Mouse (Mus musculus) kidney, postnatal 36 days (tissue): Measurements from ENCODE around the gene E130114P18Rik.

Experiments used
- DNase-seq, 2 experiments: peaks; one replicate each; pipeline ENCODE4 v3.0.0; 2021 to 2022; ENCODE audit warnings: mixed read lengths in 2 of 2

E130114P18Rik gene

DNA sequence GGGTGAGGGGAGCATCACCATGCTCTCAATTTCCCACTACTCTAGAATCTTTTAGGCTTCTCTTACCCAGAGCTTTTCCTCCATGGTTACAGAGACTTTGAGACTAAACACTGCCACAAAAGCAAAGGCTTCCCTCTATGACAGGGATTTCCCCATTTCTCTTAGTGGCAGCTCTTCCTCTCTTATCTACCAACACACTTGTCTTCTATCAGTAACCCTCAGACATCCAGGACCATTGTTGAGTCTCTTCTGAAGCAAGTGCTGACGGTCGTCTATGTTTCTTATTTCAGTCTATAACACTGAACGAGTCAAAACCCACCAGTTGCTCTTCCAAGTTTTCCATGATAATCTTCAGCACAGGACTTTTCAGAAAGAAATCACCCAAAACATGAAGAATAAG, 137.5 kb downstream of the E130114P18Rik start:
- no peak for DNase-seq

DNA sequence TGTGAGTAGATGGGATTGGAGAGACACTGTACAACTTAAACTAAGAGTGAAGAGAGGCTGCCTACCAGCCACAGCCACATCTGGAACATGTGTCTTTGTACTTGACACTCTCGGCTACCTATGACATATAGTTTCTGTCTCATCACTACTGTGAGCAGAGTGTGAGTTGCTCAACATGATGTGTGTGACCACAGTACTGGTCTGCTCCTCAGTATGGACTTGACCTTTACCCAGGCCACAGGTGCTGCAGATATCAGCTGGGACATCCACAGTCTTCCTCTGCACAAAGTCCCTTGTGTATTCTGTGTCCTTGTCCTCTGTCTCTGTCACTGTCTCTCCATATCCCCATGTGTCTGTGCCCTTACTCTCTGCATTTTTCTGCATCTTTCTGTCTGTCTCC, 141.3 kb downstream of the E130114P18Rik start:
- DNase-seq: no peak

DNA sequence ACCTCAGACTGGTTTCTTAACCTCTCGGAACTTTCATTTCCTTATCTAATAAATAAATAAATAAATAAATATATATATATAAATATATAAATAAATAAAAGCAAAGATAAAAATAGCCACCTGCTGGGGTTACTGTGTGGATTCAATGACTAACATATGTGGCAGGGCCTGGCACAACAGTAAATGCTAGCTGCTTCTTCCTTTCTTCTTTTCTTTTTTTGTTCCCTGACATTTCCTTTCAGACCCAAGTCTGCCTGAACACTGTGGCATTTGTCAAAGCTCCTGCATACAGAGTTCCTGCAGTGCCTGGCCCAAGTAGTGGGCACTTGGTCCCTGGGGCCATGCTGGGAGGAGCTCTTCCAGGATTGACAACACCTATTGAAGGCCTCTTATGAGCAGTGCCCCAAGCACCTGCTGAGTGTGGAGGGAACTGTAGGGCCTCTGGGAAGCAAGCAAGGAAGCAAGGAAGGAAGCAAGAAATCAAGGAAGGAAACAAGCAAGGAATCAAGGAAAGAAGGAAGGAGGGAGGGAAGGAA, 142.1 kb downstream of the E130114P18Rik start:
- DNase-seq: no peak

DNA sequence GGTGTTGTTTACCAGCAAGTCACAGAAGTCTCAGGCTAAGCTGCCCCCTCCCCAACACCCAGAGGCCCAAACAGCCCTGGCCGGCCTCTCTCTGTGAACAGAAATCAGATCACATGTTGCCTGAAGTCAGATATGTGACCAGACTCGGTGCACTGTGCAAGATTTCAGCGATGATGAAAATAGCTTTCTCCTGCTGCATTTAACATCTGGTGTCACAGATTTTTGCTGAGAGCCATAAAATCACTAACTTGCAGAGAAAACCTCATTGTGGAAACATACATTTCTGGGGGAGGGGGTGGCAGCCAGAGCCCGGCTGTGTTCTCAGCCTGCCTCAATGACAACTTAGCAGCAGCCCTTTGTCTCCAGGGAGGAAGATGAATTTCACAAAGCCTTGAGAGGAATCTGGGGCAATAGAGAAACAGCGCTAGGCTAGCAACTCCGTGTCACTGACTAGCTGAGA, 142.6 kb downstream of the E130114P18Rik start:
- DNase-seq: no peak

DNA sequence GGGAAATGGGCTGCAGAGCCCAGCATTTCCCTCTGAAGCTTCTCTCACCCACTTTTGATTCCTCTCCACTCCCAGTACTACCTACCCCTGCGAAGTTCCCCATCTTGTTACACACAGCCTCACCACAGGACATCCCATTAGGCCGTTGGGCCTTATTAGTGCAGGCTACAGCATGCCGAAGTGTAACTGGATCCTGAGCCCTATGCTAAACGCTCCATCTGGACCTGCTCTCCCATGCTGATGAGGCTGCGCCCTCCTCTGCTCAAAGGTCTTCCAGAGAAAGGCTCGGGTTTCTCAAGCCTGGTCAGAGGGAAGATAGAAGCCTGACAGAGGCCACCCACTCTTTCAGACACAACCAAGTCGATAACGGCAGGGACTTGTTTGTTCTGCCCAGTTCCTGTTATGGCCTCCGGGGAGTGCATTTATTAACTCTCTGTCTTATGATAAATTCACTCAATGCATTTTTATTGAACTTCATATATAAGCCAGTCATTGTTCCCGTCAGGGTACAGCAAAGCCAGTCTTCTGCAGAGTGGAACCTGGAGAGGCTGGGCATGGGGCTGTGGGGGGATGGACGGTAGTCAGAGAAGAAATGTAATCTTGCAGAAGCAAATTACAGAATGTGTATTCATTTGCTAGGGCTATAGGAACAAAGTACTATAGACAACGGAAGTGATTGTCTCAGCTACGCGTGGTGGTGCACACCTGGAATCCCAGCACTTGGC, 148.8 kb downstream of the E130114P18Rik start:
- DNase-seq: no peak

DNA sequence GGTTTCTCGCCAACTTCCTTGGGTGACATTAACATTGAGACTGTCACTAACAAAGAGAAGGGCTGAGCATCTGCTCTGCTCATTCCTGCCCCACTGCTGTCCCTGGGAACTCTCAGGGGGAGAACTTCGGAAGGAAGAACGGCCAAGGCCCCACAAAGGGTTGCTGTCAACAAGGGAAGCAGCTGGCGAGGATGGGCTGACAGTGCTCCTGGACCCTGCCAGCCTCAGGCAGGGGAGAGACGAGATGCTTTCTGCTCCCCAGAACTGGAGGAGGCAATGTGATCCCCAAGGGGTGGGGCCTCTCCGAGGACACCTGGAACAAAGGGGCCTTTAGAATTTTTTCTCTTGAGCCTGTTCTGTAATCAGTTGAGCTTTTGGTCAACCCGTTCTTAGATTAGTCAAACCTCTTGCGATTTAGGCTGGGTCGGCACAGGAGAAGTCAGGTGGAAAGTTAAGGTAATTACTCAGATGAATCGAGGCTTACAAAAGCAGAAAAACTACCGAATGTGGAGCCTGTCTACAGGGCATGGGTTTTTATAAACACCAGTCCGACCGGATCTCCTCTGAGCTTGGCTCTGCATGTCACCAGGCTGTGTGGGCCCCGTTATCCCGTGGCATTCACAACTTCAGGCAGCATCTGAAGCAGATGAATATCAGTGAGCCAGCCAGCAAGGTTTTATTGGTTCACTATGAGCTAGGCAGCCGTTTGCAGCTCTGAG, 151.7 kb downstream of the E130114P18Rik start:
- no peak for DNase-seq

DNA sequence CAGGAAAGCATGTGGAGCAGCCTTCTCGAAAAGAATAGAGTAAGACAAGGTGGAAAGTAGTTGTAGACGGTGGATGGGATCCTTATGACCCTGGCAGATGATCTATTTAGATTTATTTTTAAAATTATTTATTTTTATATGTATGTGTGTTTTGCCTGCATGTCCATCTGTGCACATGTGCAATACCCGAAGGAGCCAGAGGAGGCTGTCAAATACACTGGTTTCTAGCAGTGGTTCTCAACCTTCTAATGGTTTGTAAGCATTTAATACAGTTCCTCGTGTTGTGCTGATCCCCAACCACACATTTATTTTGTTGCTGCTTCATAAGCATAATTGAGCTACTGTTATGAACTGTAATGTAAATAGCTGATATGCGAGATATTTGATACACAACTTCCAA, 154.7 kb downstream of the E130114P18Rik start:
- peak in 1 of 2 experiments; percentile 56 for DNase-seq

DNA sequence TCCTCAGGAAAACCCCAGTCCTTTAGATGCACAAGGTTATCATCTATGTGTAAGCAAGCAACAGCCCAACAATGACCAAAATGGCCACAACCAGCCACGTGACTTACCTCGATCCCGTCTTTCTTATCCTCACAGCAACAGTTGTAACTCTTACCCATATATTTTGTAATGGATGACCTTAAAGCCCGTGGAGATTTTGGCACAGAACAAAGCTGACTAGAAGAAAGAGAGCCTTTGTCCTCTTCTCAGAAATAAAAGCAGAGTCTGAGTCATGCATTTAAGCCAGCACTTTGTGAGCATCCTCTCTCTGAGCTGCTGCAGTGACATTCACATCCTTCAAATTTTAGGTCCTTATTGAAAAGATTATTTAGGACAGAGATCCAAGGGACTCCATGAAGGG, 156.1 kb downstream of the E130114P18Rik start:
- no peak for DNase-seq

DNA sequence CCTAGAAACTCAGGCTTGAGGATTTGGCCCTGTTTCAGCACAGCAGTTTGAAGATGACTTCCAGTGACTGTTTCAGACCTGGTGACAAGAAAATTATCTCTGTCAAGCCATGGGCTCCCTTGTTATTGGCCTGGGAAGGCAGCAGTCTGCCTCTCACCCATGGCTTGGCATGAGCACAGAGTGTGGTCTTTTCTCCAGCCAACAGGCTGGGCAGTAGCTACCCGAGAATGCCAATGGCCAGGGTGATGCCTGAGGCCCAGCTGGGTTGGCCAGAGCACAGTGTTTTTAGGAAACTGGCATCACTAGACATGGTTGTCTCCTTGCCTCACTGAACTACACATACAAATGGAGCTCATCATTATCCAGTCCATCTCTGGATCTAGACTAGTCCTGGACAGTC, 157.5 kb downstream of the E130114P18Rik start:
- DNase-seq: no peak

DNA sequence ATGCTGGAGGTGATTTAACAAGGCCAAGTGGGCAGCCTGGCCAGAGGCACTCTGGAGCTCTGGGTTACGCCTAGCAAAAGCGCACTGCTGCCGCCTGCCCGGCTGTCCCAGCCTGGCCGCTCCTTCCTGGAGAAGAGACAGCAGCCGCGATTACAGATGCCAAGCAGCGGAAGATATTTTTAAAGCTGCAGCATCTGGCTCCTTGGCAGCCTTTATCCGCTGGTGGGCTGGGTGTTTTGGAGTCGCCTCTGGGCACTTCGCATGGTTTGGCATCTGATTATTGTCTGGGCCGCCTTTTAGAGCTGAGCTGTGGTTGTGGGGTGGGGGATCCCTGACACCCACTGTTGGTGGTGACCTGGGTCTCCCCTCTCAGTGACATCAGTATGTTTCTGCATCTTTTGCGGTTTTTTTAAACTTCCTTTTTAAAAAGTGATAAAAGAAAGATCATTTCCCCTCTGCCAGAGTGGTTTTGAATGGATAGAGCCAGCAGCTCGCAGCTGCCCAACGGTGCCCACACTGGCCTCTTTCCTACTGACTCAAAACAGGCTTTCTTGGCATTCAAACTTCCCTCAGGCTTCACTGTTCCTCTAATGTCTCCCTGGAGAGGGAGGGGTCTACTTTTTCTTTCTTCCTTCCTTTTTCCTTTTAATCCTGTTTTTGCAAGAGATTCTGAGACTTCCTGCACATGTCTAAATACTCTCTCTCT, 159.1 kb downstream of the E130114P18Rik start:
- peak in 1 of 2 experiments; percentile 5 for DNase-seq

DNA sequence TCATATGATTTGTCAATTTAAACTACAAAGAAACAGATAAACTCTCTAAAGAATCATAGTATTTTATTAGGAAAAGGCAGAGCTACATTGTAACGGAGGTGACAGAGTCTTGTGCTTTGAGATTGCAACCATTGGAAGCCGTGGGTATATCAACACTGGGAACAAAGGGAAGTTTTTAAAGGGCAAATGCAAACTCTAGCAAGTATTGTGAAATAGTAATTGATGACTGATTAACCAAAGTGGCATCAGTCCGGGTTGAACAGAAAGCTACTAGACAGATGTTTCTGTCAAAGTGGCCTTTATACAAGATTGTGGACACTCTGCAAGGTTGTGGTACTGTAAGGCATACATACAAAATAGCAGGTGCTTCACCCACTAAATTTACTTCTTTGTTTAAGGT, 162.8 kb downstream of the E130114P18Rik start:
- DNase-seq: no peak

DNA sequence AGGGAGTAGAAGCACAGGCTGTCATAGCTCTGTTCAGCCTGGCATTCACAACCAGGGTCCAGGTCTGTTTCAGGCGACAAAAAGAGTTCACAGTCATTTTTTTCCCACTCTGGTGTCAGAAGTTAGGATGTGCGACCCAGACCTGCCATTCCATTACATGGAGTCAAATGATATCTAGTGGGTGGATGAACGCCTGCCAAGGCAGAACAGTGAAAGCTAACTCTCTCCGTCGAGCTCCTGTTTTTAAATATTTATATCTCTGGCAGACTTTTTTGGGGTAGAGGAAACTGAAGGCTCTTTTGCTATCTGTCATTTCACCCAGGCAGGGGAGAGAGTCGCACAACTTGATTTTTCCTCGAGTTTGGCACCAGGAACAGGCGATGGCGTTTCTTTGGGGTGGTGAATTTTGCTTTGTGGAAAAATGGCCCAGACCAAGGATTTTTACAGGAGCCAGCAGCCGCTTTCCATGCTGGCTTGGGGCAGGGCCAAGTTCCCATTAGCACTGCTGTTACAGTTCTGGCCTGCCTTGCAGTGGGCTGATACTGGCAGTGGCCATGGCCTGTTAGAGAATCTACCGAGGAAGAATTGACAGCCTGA, 166.5 kb downstream of the E130114P18Rik start:
- DNase-seq: peak in 1 of 2 experiments; percentile 30

DNA sequence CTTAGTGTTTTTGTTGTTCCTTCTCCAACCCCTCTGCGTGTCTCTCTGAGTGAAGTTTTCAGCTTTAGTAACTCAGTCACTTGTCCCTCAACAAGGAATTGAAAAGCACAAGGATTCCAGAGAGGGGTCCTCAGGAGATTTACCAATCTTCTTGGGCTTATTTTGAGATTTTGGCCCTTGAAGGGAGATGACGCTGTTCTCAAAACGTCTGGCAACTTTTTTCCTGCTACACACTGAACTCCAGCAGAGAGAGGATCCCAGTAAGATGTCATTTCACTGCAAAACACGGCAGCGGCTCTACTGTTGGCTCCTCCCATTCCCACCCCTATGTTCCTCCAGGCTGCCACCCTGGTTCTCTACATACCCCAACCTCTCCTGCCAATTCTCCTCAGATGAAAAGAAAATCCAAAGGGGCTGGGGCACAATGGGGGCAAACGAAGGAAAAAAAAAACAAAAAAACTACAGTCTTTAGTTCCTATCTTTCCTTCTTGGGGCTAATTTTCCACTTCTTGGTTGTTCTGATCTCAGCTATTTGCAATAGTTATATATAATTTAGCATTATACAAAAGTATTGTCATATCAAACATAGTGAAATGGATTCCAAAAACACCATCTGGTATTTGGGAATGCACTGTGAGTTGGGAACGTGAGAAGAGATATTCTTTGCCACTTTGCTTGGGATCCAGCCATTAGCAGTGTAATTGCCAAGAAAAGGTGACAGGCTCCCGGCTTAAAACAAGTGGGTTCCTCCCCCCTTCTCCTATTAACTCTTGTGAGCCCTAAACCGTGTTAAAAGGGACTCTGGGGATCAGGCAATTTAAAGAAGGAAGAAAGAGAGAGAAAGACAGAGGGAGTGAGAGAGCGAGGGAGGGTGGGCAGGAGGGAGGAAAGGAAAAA, 167.8 kb downstream of the E130114P18Rik start:
- DNase-seq: no peak

DNA sequence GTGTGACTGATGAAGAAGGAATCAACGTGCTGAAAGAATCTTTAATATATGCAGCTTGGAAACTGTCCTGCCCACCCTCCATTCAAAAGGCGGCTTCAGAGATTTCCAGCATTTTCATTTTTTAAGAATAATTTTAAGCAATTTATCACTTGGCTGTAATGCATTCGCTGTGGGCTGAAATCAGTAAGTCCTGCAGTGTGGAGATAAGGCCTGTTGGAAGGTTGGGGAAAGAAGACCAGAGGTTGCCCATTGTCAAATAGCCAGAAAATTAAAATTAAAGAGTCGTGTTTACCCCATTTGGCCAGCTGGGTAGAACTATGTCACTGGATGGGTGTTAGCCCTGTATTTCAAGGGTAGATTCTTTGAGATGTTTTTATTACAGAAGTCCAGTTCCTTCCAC, 168.5 kb downstream of the E130114P18Rik start:
- DNase-seq: no peak

DNA sequence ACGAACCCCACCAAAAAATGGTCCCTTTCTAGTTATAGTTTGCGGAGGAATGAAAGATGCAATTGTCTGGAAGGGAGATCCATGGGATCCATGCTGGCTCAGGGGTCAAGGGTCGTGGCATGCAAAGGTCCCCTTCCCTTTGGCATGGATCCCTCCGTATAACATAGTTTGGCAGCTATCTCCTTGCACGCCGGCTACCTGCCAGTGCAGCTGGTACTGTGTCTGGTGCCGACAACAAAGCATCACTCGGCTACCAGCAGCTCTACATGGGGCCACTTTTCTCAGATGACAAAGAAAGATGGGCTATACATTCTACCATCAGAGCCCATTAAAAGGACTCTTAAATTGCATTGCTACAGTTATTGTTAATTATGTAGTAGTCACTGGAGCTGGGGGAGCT, 169.2 kb downstream of the E130114P18Rik start:
- no peak for DNase-seq

DNA sequence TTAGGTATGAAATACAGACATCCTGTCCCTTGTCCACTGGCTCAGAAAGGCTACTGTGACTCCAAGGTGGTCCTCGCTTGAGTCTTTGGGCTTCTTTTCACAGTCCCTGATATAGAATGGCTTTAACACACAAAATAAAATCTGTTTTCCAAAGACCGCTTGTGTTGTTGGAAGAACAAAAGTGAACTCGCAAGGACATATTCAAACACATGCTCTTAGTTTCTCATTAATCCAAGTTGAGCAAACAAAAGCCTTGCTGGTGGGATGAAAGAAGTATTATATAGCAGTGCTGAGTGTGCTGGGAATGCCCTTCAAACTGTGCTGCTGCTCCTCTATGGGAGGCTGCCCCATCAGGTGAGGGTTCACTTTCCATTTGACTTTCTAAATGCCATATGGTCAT, 169.7 kb downstream of the E130114P18Rik start:
- no peak for DNase-seq

DNA sequence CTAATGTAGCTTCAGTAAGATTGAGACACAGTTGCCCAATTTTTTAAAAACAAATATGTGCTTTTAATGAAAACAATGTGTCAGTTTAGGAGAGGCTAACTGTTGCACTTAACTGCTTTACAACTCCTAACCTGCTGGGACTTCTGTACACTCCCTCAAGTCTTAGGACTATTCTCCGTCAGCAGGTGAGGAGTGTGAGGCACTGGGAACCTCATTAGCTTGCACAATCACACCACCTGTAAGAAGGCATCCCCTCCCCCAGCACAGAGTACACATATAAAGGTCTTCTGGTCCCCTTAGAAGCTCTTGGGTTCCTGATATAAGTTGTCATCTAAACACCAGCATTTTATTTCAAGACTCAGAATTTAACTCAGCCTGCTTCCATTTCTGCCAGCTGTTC, 170.7 kb downstream of the E130114P18Rik start:
- no peak for DNase-seq

DNA sequence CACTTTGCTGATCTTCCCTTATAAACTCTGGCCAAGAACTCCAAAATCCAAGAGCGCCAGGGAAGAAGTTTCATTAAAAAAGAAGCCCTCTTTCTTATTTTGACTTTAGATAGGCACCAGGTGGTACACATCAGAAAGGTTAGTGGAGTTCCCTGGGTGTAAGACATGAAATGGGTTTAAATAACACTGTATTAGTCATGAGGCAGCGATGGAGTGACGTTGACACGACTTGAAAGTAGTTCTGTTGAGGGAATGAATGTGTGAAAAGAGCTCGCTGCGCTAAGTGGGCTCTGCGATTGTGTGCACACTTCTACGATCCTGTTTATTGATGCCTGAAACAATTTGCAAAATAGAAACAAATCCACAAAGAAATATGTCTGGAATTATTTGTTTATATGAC, 171.4 kb downstream of the E130114P18Rik start:
- DNase-seq: no peak

DNA sequence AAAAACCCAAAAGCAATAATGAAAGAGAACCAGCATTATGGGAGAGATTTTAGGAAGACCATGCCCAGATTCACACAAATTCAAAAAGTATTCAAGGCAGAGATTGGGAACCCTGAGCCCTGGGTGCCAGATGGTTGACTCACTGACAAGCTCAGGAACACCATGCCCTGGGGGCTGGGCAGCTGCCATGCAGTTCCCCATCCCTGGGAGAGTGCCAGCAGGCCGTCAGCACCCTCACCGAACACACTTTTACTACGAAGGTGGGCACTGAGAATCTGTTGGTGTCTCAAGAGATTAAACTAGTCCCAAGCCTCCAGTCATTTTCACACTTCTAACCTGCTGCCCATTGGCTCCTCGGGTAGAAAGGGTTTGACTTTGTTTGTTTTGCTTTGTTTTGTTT, 175.3 kb downstream of the E130114P18Rik start:
- DNase-seq: no peak

DNA sequence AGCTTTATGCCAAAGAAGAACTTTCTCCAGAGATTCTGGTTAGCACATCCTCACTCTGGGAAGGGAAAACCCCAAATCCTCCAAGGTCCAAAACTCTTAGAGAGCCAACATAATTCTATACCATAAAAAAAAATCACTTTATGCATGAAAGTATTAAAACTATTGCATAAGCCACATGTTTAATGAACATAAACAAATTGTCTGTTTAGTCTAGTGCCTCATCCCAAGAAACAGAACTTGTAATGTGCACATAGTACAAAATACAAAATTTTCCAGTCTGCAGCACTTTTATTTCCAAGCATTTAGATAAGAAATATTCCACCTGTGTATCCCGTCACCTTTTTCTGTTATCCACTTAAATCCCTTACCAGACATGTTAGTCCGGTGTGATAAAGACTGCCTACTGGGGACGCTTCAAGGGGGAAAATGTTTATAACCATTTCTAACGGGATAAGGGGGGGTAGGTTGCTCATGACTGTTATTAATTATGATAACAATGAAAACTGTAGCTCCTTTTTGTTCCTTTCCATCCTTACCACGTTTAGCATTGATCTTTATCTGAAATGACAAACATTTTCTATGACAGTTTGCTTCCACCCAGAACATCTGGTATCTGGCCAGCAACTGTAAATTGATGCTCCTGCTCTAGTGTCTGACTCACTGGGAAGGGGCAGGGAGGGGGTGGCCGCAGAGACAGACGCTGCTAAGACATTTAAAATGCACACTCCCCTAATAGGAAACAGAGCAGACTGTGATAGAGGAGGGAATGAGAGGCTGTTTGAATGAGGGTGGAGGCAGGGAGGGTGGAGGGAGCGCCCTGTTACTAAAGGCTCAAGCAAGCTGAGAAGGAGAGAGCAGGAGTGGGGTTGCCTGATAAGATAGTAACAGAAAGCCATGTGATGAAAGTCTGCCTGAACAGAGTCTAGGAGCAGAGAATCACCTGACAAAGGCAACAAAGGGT, 176.7 kb downstream of the E130114P18Rik start:
- DNase-seq: no peak

DNA sequence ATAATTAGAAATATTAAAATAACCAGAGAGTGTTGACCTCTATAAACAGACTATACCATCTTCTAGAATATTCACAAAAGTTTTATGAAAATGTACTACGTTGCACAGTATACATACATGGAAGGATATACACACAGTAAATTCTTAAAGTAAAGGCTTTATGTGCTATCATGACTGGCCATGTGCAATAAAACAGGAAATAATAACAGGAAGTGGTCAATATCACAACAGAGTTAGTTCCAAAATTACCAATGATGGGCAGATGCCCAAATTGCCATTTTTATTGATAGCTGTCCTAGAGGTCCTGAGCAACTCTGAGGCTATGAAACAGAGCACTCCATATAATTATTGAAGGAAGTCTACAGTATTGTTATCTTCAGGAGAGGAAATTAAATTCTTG, 180.4 kb downstream of the E130114P18Rik start:
- no peak for DNase-seq
